Mouse (Mus musculus) liver, adult 2 months (tissue): ENCODE data around the gene Topors.

Experiments
- CTCF ChIP-seq: fragments of 200-500 bp; IDR thresholded peaks from 2 replicates; pipeline ENCODE4 v1.5.1; 2011; ENCODE audit warnings: low read depth, low read length, control low read depth
- POLR2A ChIP-seq: fragments of 200-500 bp; IDR thresholded peaks from 2 replicates; pipeline ENCODE4 v1.6.1; 2011; ENCODE audit warnings: low read length, control low read depth; ENCODE audit not compliant: insufficient read depth; ENCODE audit errors: extremely low read depth

- TF ChIP-seq CTCF (peak; percentile 67), POLR2A (no peak)
These were observed 15.9 kb upstream of the Topors start for GRCm38 (mm10) chr4:40285582-40285981.
